Mouse (Mus musculus) regulatory T cell (primary cell): Measurements from ENCODE around the gene Rab19.
"Not testable (repeated sequence)": the region's sequence is repeated elsewhere in the genome, so short reads cannot be mapped to it uniquely, and the experiment has no call there.

Source experiments
- in situ Hi-C: fragments of 300-600 bp; cut with MboI, MseI; formaldehyde crosslinking; loops from one replicate; pipeline ENCODE4 v1.15.1; 2025; ENCODE audit warnings: high pct_unique_total_duplicates

Gene Rab19

DNA sequence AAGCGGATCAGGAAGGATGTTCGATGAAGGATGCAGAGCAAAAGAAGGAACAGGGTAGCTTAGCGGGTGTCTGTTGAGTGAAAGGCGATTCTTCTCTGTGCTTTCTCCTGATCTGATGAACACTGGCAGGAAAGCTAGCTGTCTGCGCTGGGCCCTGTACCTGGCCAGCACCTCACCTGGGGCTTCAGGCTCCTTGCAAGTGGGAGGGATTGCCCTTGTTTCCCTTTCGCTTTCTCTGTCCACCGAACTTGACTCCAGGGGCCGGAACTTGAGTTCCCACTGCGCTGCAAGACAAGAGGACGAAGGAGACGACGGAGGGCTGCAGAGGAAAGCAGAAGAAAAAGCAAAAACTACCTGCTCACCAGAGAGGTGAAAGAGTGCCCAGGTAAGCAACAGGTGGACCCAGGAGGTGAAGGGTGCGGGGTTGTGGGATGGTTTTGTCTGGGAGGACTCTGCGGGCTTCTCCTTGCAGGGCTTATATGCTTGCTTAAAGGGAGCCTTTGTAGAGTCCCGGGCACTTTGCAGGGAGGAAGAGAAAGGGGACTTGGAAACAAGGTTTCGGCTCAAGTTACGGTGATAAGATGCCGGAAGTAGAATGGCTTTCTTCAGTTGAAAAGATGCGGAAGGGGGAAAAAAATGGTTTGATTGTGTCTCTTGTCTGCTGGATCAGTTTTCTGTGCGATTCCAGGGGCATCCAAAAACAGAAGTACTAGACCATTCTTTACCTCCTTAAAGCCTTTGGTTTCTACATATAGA lies at the start of gene Rab19:
TSS of gene Rab19 (plus strand) at position 51 of the 756 bp plus-strand sequence.
- in situ Hi-C loops: no loop called here

DNA sequence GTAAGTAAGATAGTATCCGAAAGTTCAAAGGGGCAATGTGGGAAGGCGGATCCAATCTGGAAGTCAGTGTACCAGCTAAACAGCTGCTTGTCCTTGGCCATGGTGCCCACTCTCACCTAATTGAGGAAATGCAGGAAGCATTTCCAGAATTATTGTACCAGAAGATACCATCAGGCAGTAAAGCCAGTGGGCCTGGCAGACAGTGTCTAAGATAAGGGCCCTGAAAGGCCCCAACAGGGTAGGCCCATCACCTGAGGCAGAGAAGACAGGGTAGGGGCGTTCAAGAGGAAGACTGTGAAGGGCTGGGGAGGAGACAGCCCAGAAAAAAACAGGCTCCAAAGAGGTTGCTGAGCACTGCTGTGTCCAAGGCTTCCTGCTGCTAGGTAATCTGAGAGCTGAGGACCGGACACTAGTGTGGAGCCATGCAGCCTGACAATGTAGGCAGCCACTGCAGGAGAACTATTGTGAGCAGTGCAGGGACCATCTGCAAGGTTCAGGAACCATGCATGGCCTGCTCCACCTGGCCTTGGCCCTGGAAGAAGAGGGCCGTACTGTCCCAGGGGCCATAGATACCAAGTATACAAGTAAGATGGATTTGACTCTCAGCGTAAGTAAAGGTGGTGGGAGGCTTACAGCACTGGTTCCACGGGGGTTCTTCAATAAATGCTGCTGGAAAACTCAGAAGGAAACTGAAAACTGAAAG lies 48.8 kb upstream of the Rab19 start:
- in situ Hi-C loops: no loop called here

DNA sequence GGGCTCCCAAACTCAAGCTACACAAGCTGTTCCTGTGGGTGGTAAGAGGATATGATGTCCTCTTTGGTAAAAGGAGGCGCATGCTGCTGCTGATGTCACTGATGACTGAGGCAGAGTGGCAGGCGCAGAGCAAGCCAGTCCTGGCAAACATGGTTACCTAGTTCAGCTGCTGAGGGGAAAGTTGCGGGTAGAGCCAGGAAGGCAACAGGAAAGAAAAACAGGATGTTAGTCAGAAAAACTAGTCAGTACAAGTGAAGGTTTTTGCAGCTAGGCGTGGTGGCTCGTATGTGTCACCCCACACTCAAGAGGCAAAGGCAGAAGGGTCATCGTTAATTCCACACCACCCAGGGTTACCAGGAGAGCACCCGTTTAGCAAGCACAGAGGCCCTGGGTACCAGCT lies 46.8 kb upstream of the Rab19 start:
- in situ Hi-C loops: no loop called here

DNA sequence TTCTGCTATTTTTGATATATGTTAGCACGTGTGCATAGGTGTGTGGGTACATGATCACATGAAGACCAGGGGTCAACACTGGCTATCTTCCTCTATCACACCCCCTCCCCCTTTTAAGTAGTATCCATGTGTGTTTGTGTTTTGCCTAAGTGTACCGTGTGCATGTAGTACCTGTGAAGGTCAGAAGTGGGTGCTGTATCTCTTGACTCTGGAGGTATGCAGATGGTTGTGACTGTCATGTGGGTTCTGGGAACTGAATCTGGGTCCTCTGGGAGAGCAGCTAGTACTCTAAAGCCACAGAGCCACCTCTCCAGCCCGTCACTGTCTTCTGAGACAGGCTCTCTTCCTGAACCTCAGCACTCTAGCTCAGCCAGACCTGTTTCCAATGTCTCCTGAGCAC lies 46.1 kb upstream of the Rab19 start:
- in situ Hi-C loops: no loop called here

DNA sequence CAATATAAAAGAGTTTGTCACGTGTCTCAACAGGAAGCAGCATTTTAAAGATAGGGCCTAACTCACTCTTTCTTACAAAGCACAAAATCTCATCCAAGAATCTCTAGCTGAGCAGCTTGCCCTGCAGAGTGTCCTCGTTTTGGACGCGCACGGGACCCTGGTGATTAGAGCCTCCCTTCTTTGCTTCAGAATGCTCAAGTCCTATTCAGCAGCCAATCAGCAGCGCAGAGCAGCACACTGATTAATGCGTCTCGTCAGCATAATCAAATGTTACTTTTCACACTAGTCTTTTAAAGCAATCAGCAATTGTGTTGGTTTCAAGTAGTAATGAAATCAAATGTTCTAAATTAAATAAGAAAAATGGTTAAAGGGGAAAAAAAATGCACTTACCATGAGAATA lies 42.6 kb upstream of the Rab19 start:
- in situ Hi-C loops: no loop called here

DNA sequence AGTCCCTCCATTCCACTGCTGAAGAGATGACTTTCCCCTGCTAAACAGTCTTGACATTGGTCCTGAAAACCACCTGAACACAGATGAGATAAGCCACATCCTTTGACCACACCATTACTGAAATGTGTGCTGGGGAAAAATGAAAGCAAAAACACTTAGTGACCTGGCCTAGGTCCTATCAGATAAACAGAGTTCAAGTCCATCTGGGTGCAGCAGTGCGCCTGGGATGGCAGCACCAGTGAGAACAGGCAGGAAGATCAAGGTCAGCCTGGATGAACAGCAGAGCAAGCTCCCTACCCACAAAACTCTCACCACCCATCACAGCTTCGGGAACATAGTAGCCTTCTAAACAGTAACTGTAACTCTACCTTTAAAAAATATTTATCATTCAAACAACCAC lies 39.2 kb upstream of the Rab19 start:
- in situ Hi-C loops: loop anchor here (5.0 kb wide), 1 partner anchor 149 kb away; no protein-coding TSS in a partner anchor

DNA sequence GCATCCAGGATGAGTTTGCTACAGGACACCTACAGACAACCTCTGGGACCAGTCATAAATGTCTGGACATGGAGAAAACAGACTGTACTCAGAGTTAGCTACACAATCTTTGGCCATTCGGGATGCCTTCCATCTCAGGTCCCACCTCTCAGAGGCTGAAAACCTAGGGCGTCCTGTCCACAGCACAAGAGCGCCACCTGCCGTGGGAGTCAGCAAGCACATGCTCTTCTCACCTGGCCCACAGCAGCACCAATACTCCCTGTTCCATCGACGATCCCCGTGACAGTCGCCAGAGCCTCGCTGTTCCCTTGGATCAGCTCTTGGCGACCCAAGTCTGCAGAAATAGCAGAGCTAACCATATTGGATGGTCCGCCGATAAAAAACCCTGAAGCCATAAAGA lies 37.0 kb upstream of the Rab19 start:
- in situ Hi-C loops: loop anchor here (5.0 kb wide), 1 partner anchor 152 kb away; no protein-coding TSS in a partner anchor

DNA sequence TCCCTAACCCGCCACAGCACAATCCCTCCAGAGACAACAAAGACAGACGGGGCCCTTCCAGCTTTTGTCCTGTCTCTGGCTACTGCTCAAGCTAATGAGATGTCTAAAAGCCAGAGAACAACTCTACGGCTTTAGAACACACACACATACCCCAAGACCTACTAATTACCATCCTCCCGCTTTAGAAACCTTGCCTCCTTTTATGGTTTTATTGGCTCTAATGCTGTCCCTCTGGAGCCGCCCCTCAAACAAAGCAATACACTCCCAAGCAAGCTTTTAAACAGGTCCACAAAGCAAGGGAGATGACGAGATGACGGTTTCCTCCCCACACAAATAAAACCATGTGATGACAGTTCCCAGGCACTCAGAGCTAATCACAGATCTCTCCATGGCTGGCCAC lies 35.5 kb upstream of the Rab19 start:
- in situ Hi-C loops: no loop called here

DNA sequence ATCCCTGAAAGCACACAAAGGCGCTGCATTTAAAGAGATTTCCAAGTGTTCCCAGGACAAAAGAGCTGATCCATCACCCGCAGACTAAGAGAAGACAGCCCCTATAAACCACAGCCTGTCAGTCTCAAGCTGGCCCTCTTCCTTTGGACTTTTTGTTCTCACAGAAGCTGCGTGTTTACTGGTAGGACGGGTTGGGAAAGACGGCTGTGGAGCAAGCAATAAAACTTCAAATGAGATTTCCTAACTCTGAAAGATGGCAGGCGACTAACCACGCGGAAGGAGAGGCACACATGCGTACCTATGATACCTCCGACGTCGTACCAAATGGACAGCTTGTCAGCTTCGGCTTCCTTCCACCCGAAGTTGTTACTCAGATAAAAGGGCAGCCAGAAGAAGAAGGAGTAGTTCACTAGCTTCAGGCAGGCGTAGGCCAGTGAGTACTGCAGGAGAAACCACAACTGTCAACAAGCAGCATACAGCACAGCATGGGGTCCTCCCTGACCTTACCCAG lies 33.9 kb upstream of the Rab19 start:
- in situ Hi-C loops: no loop called here

DNA sequence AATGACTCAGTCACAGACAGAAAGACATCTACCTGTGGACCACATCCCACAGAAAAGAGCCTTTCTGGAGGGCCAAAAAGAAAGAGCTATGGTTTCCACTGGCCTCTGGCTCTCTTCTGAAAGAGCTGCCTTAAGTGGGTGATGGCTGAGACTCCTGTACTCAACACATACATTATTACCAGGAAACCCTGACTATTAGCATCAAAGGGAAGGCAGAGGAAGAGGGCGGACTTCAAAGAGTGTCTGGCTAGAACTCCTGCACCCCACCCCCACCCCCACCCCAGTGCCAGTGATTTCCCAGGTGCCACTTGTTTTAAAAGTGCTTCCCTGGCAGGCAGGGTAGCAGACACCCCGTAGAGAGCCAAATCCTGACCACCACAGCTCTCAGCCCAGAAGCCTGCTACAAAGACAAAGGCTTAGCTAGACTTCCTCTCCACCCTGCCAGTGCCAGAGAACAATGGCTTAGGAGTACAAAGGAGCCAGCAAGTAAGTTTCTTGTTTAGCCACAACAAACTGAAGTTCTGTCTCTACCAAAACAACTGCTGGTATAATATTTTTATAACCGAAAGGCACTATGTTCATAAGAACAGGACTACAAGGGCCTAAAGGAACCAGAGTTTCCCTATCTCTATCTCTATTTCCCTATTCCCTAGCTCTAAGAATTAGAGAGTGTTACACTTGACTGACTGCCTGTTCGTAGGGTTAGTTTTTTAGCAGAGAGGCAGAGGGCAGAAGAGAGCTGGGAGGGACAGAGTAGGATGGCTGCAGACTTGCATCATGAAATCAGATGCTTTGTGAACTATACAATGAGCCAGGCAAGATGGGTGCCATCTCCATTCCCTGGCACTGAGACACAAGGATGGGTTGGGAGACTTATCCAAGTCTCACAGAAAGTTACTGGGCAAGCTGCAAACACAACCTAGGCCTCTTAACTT lies 32.8 kb upstream of the Rab19 start:
- in situ Hi-C loops: no loop called here

DNA sequence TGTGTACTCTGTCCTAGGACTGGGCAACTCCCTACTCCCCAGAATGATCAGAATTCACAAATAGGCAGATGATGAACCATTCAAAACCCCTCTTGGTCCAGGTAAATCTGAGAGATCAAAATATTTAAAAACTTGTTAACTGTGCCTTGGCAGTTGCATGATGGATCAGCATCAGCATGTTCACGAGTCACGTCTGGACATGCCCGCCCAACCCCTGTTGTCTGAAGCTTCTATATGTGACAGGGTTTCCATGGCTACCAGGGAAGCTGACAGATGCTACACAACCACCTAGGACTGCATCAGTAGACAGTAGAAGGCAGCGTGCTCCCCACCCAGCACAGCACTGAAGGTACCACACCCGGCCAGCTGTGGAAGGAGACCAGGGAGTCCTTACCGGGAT lies 32.0 kb upstream of the Rab19 start:
- in situ Hi-C loops: no loop called here

DNA sequence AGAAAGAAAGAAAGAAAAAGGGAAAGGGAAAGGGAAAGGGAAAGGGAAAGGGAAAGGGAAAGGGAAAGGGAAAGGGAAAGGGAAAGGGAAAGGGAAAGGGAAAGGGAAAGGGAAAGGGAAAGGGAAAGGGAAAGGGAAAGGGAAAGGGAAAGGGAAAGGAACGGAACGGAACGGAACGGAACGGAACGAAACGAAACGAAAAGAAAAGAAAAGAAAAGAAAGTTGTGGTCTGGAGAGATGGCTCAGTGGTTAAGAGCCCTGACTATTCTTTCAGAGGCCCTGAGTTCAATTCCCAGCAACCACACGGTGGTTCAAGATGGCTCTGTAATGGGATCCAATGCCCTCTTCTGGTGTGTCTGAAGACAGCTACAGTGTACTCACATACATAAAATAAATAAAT lies 21.8 kb upstream of the Rab19 start:
- in situ Hi-C loops: not testable (repeated sequence)

DNA sequence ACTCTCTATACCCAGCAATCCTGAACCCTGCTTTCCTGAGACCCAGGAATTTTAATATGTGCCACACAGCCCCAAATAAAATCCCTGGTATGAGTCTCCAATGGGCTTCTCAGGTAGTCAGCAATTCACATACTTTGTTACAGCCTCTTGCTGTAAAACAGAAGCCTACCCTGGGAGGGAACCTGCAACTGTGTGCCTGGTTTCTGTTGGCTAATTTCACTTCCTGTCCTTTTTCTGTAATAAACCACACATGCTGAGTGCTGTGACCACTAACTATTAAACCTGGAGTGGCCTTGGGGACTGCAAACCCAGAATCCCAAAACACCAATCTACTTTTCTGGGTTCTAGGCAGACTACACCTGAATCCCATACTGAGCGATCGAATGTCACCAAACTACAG lies 18.3 kb upstream of the Rab19 start:
- in situ Hi-C loops: no loop called here

DNA sequence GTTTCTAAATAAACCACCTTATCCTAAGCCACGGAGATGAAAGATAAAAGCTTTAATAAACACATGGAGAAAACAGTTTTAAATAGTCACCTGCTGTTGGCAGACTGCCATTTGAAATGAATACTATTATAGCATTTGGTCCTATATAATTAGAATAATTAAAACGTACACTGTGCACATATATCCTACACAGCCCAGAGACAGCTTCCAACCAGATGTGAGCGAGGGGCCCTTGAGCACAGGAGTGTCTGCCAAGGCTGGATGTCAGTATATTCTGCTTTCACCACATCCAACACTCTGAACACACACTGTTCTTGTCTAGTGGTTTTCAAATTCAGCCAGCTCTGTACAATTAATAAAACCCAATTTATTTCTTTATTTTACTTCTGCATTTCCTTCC lies 11.3 kb upstream of the Rab19 start:
- in situ Hi-C loops: no loop called here

DNA sequence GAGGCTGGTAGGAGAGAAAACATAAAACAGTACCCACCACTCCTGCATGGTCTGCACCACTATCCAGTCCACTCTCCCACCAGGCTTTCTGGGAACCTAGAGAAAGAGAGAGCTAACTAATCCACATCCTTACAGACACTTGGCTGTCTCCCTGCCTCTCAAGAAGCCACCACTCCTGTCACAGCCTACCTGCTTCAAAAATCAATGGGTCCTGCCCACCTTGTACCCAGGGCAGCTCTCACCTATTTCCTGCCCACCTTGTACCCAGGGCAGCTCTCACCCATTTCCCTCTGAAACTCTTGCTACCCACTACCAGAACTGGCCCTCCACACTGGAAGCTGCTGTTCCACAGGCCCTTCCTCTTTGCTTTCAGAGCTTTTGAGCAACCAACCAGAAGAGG lies 8.9 kb upstream of the Rab19 start:
- in situ Hi-C loops: no loop called here

DNA sequence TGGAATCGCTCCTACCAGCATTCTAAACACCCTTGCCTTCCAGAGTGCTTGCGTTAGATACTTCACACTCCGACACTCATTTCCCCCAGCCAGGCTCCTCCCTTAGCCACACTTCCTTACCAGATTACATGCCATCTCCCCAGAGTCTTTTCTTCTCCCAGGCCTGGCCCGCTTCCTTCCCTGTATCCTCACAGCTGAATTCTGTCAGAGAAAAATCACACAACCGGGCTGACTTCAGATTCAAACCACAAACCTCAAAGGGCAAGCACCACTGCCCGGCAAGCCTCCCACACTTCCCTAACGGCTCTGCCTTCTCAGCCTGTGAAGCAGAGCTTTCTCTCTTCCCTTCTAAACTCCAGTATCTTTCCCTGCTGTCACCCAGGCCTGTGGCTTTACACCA lies 8.2 kb upstream of the Rab19 start:
- in situ Hi-C loops: no loop called here

DNA sequence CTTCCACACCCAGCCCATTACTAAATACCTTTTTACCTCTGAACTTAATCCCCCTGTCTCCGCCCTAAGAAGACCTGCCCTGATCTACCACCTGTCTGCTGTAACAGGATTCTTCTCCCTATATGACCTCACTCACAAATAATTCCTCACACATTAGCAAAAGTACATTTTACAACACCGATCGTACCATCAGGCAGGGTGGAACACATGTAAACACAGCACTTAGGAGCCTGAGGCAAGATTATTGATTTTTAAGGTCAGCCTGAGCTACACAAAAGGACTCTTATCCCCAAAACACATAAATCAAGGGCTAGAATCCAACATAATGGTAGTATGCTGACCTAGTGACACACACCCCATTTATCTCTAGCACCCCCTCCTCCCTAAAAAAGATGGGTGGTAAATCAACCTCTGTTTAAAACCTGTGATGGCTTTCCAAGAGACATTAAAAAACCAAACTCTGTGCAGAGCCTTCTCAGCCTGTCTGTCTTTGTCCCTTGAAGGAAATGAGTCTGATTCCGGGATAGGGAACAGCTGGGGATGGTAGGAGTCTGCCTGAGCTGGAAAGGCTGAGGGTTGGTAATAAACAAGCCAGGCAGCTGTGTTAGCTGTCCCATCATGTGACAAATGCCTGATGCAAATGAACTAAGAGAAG lies 7.5 kb upstream of the Rab19 start:
- in situ Hi-C loops: no loop called here

DNA sequence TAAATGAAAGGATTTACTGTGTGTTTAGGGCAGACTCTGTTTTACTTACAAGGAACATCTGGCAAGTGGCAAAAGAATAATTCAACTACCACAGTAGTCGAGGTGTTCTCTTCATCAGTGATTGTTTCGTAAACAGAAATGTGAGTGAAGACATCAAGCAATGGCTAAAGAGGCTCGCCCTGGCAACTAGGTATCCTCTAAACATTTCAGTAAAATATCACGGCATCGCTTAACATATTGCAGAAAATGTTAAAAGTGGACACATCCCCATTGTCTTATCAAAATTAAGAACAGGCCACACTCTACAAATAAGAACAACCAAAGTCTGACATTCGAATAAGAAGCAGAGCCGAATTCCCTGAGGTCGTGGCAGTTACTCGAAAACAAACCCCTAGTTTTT lies 4.2 kb upstream of the Rab19 start:
- in situ Hi-C loops: no loop called here

DNA sequence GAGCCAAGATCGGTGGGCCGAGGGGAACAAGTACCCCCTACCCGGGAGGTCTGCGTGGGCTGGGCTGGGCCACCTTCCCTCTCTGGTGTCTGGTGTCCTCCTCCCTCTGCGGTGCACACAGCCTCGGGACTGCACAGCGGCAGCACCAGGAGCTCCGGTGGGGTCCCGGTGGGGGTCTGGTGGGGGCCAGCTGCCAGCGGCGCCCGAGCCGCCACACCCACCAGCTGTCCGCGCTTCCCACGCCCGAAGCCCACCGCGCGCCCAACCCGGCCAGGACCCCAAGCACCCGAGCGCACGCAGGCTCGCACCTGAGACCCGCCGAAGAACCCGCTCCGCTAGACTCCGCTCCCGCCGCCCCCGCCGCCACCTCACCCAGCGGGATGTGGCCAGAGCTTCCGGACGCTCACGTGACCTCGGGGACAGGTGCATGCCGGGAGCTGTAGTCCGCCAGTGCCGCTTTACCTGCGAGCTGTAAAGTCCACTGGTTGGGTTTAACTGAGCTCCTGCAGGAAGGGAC lies 3.6 kb upstream of the Rab19 start, which contains the start of gene Slc37a3:
TSS of gene Slc37a3 (minus strand) at position 365 of the 517 bp plus-strand sequence.
- in situ Hi-C loops: no loop called here

DNA sequence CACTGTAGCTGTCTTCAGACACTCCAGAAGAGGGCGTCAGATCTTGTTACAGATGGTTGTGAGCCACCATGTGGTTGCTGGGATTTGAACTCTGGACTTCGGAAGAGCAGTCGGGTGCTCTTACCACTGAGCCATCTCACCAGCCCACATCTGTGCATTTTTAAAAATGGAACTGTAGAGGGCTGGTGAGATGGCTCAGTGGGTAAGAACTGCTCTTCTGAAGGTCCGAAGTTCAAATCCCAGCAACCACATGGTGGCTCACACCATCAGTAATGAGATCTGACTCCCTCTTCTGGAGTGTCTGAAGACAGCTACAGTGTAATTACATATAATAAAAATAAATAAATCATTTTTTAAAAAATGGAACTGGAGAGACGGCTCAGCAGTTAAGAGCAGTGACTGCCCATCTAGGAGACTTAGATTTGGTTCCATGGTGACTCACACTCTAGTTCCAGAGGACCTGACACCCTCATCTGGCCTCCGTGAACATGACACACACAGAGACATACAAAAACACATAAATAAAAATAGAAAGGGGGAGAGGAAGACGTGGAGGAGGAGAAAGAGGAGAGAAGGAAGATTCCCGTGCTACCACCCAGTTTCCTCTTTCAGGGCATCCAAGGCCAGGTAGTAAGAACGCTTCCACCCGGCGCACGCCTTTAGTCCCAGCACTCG lies 2.7 kb upstream of the Rab19 start:
- in situ Hi-C loops: not testable (repeated sequence)

DNA sequence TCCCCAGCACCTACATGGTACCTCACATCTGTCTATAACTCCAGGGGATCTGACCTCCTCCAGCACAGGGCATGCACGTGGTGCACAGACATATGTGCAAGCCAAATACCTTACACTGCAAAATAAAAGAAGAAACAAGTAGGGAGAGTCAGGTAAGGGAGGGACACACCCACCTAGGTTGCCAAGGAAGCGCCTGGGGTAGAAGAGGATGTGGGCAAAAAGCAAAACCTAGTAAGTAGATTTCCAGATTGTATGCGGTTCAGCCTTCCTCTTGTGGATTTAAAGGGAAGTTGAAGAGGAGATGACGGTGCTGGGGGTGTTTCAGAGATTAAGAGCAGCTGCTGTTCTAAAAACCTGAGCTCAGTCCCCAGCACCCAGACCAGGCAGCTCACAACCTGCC lies 1.8 kb upstream of the Rab19 start:
- in situ Hi-C loops: no loop called here
